Mouse (Mus musculus) hindbrain, embryonic 12.5 days (tissue): ENCODE data around the gene BC025446. TPM values are rescaled to one million over a fixed set of nuclear protein-coding genes. Genes with fewer than 3 reads are reported as not detected.

Experiments used
- ATAC-seq: fragments of 200-750 bp; cut with Nextera tagmentation; 2 replicates; pipeline ENCODE4 v1.8.0; 2017; ENCODE audit warnings: moderate TSS enrichment; ENCODE audit not compliant: low FRiP score
- H3K27ac ChIP-seq: fragments of 300-500 bp; sonication (generic); 2 replicates; pipeline ENCODE4 v1.5.1; 2016; ENCODE audit warnings: mild to moderate bottlenecking
- H3K27me3 ChIP-seq: fragments of 300-500 bp; sonication (generic); 2 replicates; pipeline ENCODE4 v1.6.1; 2016; ENCODE audit warnings: mild to moderate bottlenecking
- H3K36me3 ChIP-seq: fragments of 300-500 bp; sonication (generic); 2 replicates; pipeline ENCODE4 v1.6.1; 2016; ENCODE audit warnings: mild to moderate bottlenecking
- H3K4me1 ChIP-seq: fragments of 300-500 bp; sonication (generic); 2 replicates; pipeline ENCODE4 v1.6.1; 2016
- H3K4me2 ChIP-seq: fragments of 300-500 bp; sonication (generic); replicated peaks from 2 replicates; pipeline ENCODE4 v1.6.1; 2016; ENCODE audit warnings: mild to moderate bottlenecking
- H3K4me3 ChIP-seq: fragments of 300-500 bp; sonication (generic); 2 replicates; pipeline ENCODE4 v1.5.1; 2016; ENCODE audit warnings: mild to moderate bottlenecking
- H3K9ac ChIP-seq: fragments of 300-500 bp; sonication (generic); 2 replicates; pipeline ENCODE4 v1.6.1; 2016; ENCODE audit warnings: mild to moderate bottlenecking, moderate library complexity
- H3K9me3 ChIP-seq: fragments of 300-500 bp; sonication (generic); replicated peaks from 2 replicates; pipeline ENCODE4 v1.6.1; 2016; ENCODE audit warnings: mild to moderate bottlenecking
- WGBS: fragments of 180-500 bp; shearing (Covaris S2); methylation state at CpG from one replicate; pipeline ENCODE4 v1.1.7; 2016; 5-methylcytosine and 5-hydroxymethylcytosine counted together
- polyA plus RNA-seq: library from polyadenylated mRNA; unstranded; fragments of >200 nt; fragmentation: Nextera tagmentation; extraction: Ambion mirVana; gene quantifications from 2 replicates; pipeline ENCODE4 v1.2.1, GENCODE M21; 2016

Gene BC025446
- polyA plus RNA-seq, 1 experiment from 2014 or later, result not detected

DNA sequence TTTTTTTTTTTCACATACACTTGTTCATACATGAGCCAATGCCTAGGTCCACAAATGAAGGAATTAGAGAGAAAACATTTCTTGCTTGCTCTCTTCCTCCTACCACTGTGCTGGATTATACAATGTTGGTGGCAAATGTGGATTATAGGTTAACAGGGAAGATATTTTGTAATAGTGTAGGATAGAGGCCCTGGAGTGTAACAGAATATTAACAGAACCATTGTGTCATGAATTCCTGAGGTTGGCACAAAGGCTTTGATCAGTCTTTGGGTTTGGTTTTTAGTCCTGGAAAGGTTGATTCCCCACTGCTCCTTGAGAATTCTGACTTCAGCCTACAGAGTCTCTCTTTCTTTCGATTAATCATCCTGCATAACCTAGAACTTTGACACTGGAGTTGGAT lies 50.5 kb downstream of the BC025446 start:
- H3K4me3 ChIP-seq, result no peak overlapping the region
- 74% methylated on average over 1 of the region's 1 CpGs for WGBS
- H3K4me1 ChIP-seq, result no peaks in the 10 kb centered on the region
- no peak overlapping the region for H3K4me2 ChIP-seq
- H3K9ac ChIP-seq, result no peak overlapping the region
- no peaks in the 10 kb centered on the region for H3K36me3 ChIP-seq
- H3K9me3 ChIP-seq, result no peaks in the 10 kb centered on the region
- no peaks in the 10 kb centered on the region for H3K27me3 ChIP-seq
- ATAC-seq, result no peak
- H3K27ac ChIP-seq, result no peak overlapping the region

DNA sequence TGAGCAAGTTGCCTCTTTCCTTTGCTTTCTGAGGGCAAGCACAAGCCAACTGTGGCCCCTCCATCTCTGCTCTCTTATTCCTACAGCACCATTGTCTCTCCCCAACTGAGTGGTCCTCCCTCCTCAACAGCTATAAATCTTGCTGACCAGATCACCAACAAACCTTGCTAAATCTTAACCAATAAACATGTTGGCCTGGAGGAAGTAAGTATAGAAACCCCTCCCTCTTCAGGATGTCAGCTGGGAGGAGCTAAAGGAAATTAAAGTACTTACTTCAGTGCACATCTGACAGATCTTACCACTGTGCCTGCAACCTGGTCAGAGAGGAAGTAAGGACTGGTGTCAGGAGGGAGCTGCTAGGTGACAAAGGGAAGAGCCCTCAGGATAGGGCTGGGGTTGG lies 51.9 kb downstream of the BC025446 start, which contains the start of gene Ly6f:
TSS of gene Ly6f (plus strand) at position 301 of the 400 bp plus-strand sequence.
- no peak for ATAC-seq
- Histone ChIP-seq H3K9me3 (no peaks in the 10 kb centered on the region), H3K4me2 (no peak within 1 kb of the TSS), H3K27me3 (no peaks in the 10 kb centered on the region), H3K36me3 (no peaks in the 10 kb centered on the region), H3K27ac (no peak within 1 kb of the TSS), H3K9ac (no peak within 1 kb of the TSS), H3K4me3 (no peak within 1 kb of the TSS), H3K4me1 (no peaks in the 10 kb centered on the region)

DNA sequence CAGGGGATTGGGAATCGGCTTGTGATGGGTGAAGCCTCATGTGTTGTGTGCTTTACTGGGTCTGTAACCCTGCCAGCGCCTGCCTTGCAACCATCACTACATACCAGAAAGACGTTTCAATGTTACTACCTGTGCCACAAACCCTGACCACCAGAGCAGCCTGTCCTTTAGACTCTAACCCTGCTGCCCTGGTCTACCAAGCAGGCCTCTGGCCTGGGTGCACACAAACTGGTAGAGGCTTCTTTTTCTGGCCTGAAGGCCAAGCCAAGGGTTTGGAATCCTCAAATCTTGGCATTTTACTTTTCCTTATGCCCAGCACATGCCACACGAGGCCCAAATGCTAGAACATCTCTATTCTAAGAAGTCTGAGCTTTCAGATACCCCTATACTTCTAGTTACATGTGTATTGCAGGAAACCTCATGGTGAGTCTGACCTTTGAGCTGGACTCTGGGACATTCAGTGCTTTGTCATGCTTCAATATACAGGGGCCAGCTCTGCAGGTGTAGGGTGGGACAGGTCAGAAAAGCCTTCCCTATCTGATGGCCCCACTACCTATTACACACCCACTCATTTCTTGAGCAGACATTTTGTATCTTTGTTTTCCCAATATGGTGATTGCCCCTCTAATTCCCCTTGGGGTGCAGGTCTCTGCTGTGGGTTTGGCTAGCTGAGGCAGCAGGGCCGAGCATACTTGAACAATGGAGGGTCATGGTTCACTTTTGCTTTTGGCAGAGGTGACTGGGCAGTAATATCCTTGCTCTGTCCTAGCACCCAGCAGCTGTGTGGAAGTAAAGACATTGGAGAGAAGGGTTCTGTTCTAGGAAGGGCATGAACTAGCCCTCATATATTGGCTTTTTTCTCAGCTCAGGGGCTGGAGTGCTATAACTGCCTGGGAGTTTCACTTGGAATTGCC lies 53.0 kb downstream of the BC025446 start:
- WGBS, result 77% methylated on average over 5 of the region's 5 CpGs
- no peak overlapping the region for H3K4me2 ChIP-seq

GRCm38 (mm10) chr15:75270169-75270568 lies 54.0 kb downstream of the BC025446 start:
- no peaks in the 10 kb centered on the region for H3K9me3 ChIP-seq
- H3K9ac ChIP-seq, result no peak overlapping the region
- no peak overlapping the region for H3K4me2 ChIP-seq
- no peaks in the 10 kb centered on the region for H3K4me1 ChIP-seq
- ATAC-seq, result no peak
- H3K27me3 ChIP-seq, result no peaks in the 10 kb centered on the region
- H3K36me3 ChIP-seq, result no peaks in the 10 kb centered on the region
- no peak overlapping the region for H3K4me3 ChIP-seq
- no peak overlapping the region for H3K27ac ChIP-seq

More for the DNA sequence above, 53.0 kb downstream of the BC025446 start:
- H3K4me3 ChIP-seq, result no peak overlapping the region
- H3K9me3 ChIP-seq, result no peaks in the 10 kb centered on the region
- no peaks in the 10 kb centered on the region for H3K27me3 ChIP-seq
- no peaks in the 10 kb centered on the region for H3K4me1 ChIP-seq
- no peak overlapping the region for H3K27ac ChIP-seq
- ATAC-seq, result no peak
- no peak overlapping the region for H3K9ac ChIP-seq
- no peaks in the 10 kb centered on the region for H3K36me3 ChIP-seq

GRCm38 (mm10) chr15:75270691-75271362 lies 54.7 kb downstream of the BC025446 start:
- no peak for ATAC-seq
- WGBS, result 80% methylated on average over 3 of the region's 3 CpGs

DNA sequence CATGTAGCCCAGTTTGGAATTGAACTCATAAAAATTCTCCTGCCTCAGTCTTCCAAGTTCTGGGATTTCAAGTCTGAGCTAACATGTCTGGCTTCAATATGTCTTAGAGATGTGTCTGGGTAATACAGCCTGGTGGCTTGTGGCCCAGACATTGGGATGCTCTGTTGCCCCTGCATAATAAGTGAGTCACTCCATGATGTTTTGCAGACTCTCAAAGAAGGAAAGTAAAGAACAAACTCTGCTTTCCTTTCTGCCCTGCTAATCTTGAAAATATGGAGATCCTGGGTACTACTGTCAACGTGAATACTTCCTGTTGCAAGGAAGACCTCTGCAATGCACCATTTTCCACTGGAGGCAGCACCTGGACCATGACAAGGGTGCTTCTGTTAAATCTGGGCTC lies 55.2 kb downstream of the BC025446 start:
- Histone ChIP-seq H3K4me3 (no peak overlapping the region), H3K36me3 (no peaks in the 10 kb centered on the region), H3K4me1 (no peaks in the 10 kb centered on the region), H3K4me2 (no peak overlapping the region), H3K9me3 (no peaks in the 10 kb centered on the region), H3K27ac (no peak overlapping the region), H3K27me3 (no peaks in the 10 kb centered on the region), H3K9ac (no peak overlapping the region)
- WGBS, result 80% methylated on average over 1 of the region's 1 CpGs
- no peak for ATAC-seq

More at GRCm38 (mm10) chr15:75270691-75271362, 54.7 kb downstream of the BC025446 start:
- Histone ChIP-seq H3K4me2 (no peak overlapping the region), H3K4me1 (no peaks in the 10 kb centered on the region), H3K36me3 (no peaks in the 10 kb centered on the region), H3K9ac (no peak overlapping the region), H3K9me3 (no peaks in the 10 kb centered on the region), H3K27me3 (no peaks in the 10 kb centered on the region), H3K4me3 (no peak overlapping the region), H3K27ac (no peak overlapping the region)

GRCm38 (mm10) chr15:75271891-75272290 lies 55.7 kb downstream of the BC025446 start:
- 68% methylated on average over 3 of the region's 3 CpGs for WGBS

More at GRCm38 (mm10) chr15:75271891-75272290, 55.7 kb downstream of the BC025446 start:
- ATAC-seq, result no peak
- Histone ChIP-seq H3K9ac (no peak overlapping the region), H3K27ac (no peak overlapping the region), H3K36me3 (no peaks in the 10 kb centered on the region), H3K4me3 (no peak overlapping the region), H3K9me3 (no peaks in the 10 kb centered on the region), H3K4me2 (no peak overlapping the region), H3K4me1 (no peaks in the 10 kb centered on the region), H3K27me3 (no peaks in the 10 kb centered on the region)

Other genes with a start within 250 kb of the BC025446 start
- not detected in 2 replicates for gene Ly6i, start 232.9 kb upstream of the BC025446 start, polyA plus RNA-seq
- gene Ly6a, start 218.3 kb upstream of the BC025446 start, polyA plus RNA-seq, result 0.78 and 0.90 TPM in 2 replicates
- gene Ly6c1, start 167.5 kb upstream of the BC025446 start, polyA plus RNA-seq, result 0.84 and 0.99 TPM in 2 replicates
- gene Ly6c2, start 104.4 kb upstream of the BC025446 start, polyA plus RNA-seq, result 0.43 TPM in 1 of 2 replicates, not detected in the other
- gene Ly6g, start 61.1 kb upstream of the BC025446 start, polyA plus RNA-seq, result not detected in 2 replicates
- gene Ly6f, start 52.0 kb downstream of the BC025446 start, polyA plus RNA-seq, result not detected in 2 replicates